Mouse (Mus musculus) cortical plate, adult 2 months (tissue): ENCODE measurements around the gene Trim14.

Experiments used
- CTCF ChIP-seq: fragments of 200-500 bp; IDR thresholded peaks from 2 replicates; pipeline ENCODE4 v1.5.1; 2011; ENCODE audit warnings: mild to moderate bottlenecking, control low read depth, low read length; ENCODE audit not compliant: insufficient read depth; ENCODE audit errors: extremely low read depth
- POLR2A ChIP-seq: fragments of 200-500 bp; IDR thresholded peaks from 2 replicates; pipeline ENCODE4 v1.6.1; 2011; ENCODE audit warnings: mild to moderate bottlenecking, low read length, control low read depth; ENCODE audit not compliant: insufficient read depth; ENCODE audit errors: extremely low read depth

DNA sequence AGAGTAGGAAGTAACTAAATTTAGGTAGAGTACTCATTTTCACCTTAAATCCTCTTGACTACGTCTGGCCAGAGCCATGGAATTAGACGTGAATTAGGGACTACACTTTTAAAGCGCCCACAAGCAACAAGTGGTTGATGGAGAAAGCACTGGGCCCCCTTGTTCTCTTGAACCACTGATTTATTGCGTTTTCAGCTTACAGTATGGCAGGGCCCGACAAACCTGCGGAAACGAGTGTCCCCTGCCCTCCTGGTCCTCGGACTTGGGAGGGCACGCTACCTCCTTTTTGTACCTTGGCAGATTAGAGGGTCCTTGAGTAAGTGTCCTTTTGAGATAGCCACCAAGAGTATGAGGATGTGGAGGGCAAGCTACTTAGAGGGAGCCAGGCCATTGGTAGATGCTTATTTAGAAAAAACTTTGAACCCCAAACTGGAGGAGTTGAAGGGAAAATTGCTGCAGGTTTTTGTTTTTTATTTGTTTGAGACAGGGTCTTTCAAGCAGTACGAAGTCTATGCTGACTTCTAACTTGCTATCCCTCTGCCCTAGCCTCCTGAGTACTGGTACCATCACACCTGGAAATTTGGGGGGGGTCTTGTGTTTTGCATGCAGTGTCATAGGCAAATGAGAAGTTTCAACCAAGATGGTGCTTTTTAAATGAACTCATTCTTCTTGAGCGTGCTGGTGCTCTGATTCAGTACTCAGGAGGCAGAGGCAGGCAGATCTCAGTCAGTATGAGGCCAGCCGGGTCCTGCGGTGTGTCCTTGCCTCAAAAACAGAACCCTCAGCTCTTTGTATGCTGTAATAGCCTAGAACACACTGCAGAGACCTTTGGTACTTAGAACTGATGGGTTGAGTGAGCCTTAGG lies 82.9 kb downstream of the Trim14 start:
- TF ChIP-seq POLR2A (no peak), CTCF (no peak)
